ENCODE assay signal across 28 mouse cellular contexts in genomic region chr7:123196432-123196831, GRCm38 (mm10). TPM values are rescaled to one million over a fixed set of nuclear protein-coding genes. Genes with fewer than 3 reads are reported as not detected.
DNase-seq lines count a peak whose midpoint lies in the region; ATAC-seq and TF ChIP-seq lines count a peak whose summit lies in the region.
"Had no signal": no experiment of that assay in that cellular context is flagged by ENCODE, and none has a peak within 500 bp of the region (broad histone marks: within the 10 kb centered on the region; RNA-seq: fewer than 3 reads in every experiment).

No protein-coding gene starts in this region.

- H3K4me3 ChIP-seq in heart, postnatal 0 days (ENCODE audit: low read depth, low read length), result no peak overlapping the region
- H3K4me3 ChIP-seq in intestine, embryonic 15.5 days (replicated peaks), result no peak overlapping the region
- H3K4me3 ChIP-seq: embryonic facial prominence, embryonic 12.5 days; embryonic facial prominence, embryonic 15.5 days; heart, adult 2 months had no signal

- TF ChIP-seq CTCF in heart, postnatal 0 days (IDR thresholded peaks at IDR 0.05; ENCODE audit: low read depth), result no peak

- H3K27me3 ChIP-seq in heart, postnatal 0 days (ENCODE audit: control insufficient read depth, insufficient read depth, low read length), result no peaks in the 10 kb centered on the region
- no peaks in the 10 kb centered on the region for H3K27me3 ChIP-seq in intestine, embryonic 15.5 days (replicated peaks)
- H3K27me3 ChIP-seq: embryonic facial prominence, embryonic 12.5 days; embryonic facial prominence, embryonic 15.5 days had no signal

- H3K36me3 ChIP-seq in heart, postnatal 0 days (replicated peaks; ENCODE audit: control insufficient read depth, insufficient read depth, low read length), result peaks cover 35% of the 10 kb centered on the region
- H3K36me3 ChIP-seq in intestine, embryonic 15.5 days, result peaks cover 21% of the 10 kb centered on the region

- no peak overlapping the region for H3K27ac ChIP-seq in heart, postnatal 0 days (ENCODE audit: low read depth)
- no peak overlapping the region for H3K27ac ChIP-seq in intestine, embryonic 15.5 days
- H3K27ac ChIP-seq: embryonic facial prominence, embryonic 12.5 days; embryonic facial prominence, embryonic 15.5 days; heart, adult 2 months; hindbrain, embryonic 14.5 days; hindbrain, postnatal 0 days had no signal

- ATAC-seq in heart, postnatal 0 days (ENCODE audit: insufficient read depth, low read depth), result 0 out of 2 replicates have a peak, but pooled peaks have one; percentile 27
- ATAC-seq in intestine, embryonic 15.5 days, result peak; percentile 55
- ATAC-seq: forebrain, embryonic 14.5 days; forebrain, postnatal 0 days; hindbrain, postnatal 0 days had no signal

- no peaks in the 10 kb centered on the region for H3K4me1 ChIP-seq in heart, postnatal 0 days (ENCODE audit: control insufficient read depth, insufficient read depth)
- H3K4me1 ChIP-seq in intestine, embryonic 15.5 days (replicated peaks), result no peaks in the 10 kb centered on the region
- H3K4me1 ChIP-seq: embryonic facial prominence, embryonic 12.5 days; embryonic facial prominence, embryonic 15.5 days had no signal

- no peak overlapping the region for H3K4me2 ChIP-seq in heart, postnatal 0 days (ENCODE audit: low read depth, low read length)
- no peak overlapping the region for H3K4me2 ChIP-seq in intestine, embryonic 15.5 days (replicated peaks)
- H3K4me2 ChIP-seq: embryonic facial prominence, embryonic 12.5 days; embryonic facial prominence, embryonic 15.5 days; heart, embryonic 11.5 days; hindbrain, embryonic 14.5 days had no signal

- 57% methylated on average over 5 of the region's 5 CpGs for WGBS in heart, postnatal 0 days
- WGBS in intestine, embryonic 15.5 days, result 74% methylated on average over 5 of the region's 5 CpGs
- WGBS in large intestine, adult 2 months, result 41% methylated on average over 5 of the region's 5 CpGs

- DNase-seq in heart, postnatal 0 days (ENCODE audit: low spot score), result no peak
- no peak for DNase-seq in heart, adult 9 months (ENCODE audit: low spot score in 2 of 2)
- DNase-seq in large intestine, adult 2 months (ENCODE audit: low read depth, low spot score), result peak; percentile 53
- no peak for DNase-seq in liver
- DNase-seq in lung, postnatal 4 days, result no peak
- DNase-seq in right cerebral cortex, postnatal 4 days, result no peak
- DNase-seq: adrenal gland, adult 2 months; adrenal gland, postnatal 14 days; B cell, adult 2 months; cerebellum, adult 11 months; cerebellum, adult 2 months; cerebellum, adult 9-11 months; cerebellum, postnatal 25 days; forebrain, postnatal 0 days; gastrocnemius, postnatal 25 days; heart, adult 2 months; heart, postnatal 14 days; heart, postnatal 4 days had no signal

- H3K9ac ChIP-seq in heart, postnatal 0 days (replicated peaks; ENCODE audit: low read depth, low read length), result no peak overlapping the region
- no peak overlapping the region for H3K9ac ChIP-seq in intestine, embryonic 15.5 days
- H3K9ac ChIP-seq: embryonic facial prominence, embryonic 12.5 days; embryonic facial prominence, embryonic 15.5 days; forebrain, postnatal 0 days; hindbrain, embryonic 14.5 days had no signal

- H3K9me3 ChIP-seq in heart, postnatal 0 days (replicated peaks; ENCODE audit: control insufficient read depth, low read length), result no peaks in the 10 kb centered on the region
- H3K9me3 ChIP-seq in intestine, embryonic 15.5 days, result no peaks in the 10 kb centered on the region
- H3K9me3 ChIP-seq: embryonic facial prominence, embryonic 12.5 days; embryonic facial prominence, embryonic 15.5 days had no signal

- no peak for TF ChIP-seq EP300 in heart, postnatal 0 days (IDR thresholded peaks at IDR 0.05; ENCODE audit: low read depth)

RNA-seq across cellular contexts. Expression of gene Slc5a11, which starts 18.1 kb away (rescaled TPM):
- not detected in 2 replicates for total RNA-seq in heart, postnatal 0 days (2014; rRNA removed; ENCODE audit: low replicate concordance)
- 0.10 TPM in 2 replicates for polyA plus RNA-seq in heart, postnatal 0 days (2015; fragmentation: Nextera tagmentation; extraction: Ambion mirVana)
- 12.7 and 15.8 TPM in 2 replicates for polyA plus RNA-seq in intestine, embryonic 15.5 days (2015; fragmentation: Nextera tagmentation; extraction: Ambion mirVana)
- 27.9 and 153 TPM in 2 replicates for polyA plus RNA-seq in large intestine, adult 2 months (2012; rRNA removed)
- total RNA-seq: adrenal gland, adult 2 months; adrenal gland, postnatal 14 days; gastrocnemius, adult 8-10 months; gastrocnemius, postnatal 25 days; heart, adult 2 months; heart, postnatal 14 days; heart, postnatal 4 days; MEL had no signal
- polyA plus RNA-seq: adrenal gland, adult 2 months; forebrain, embryonic 11.5 days; heart, embryonic 11.5 days; hindbrain, embryonic 14.5 days had no signal

Comparison
In these comparisons a context has a peak if more than half of its experiments do, and no peak if none do; other contexts are left out.
1. RNA of gene Slc5a11, which starts 18.1 kb away (polyA plus RNA-seq): 27.9 to 153 TPM in large intestine, adult 2 months and 12.7 to 15.8 TPM in intestine, embryonic 15.5 days; 0.10 TPM in heart, postnatal 0 days; every median in the first group is over 10 times any median in the second.